Mouse (Mus musculus) erythroblast, embryonic 14.5 days (primary cell): ENCODE data around the gene Zfp628.

Source experiments
- GATA1 ChIP-seq: IDR thresholded peaks from 2 replicates; pipeline ENCODE4 v1.6.1; 2012; ENCODE audit warnings: low read length, inconsistent platforms, mixed read lengths
- TAL1 ChIP-seq: IDR thresholded peaks from 3 replicates; pipeline ENCODE4 v1.6.1; 2012; ENCODE audit warnings: low read length, inconsistent platforms, mixed read lengths

DNA sequence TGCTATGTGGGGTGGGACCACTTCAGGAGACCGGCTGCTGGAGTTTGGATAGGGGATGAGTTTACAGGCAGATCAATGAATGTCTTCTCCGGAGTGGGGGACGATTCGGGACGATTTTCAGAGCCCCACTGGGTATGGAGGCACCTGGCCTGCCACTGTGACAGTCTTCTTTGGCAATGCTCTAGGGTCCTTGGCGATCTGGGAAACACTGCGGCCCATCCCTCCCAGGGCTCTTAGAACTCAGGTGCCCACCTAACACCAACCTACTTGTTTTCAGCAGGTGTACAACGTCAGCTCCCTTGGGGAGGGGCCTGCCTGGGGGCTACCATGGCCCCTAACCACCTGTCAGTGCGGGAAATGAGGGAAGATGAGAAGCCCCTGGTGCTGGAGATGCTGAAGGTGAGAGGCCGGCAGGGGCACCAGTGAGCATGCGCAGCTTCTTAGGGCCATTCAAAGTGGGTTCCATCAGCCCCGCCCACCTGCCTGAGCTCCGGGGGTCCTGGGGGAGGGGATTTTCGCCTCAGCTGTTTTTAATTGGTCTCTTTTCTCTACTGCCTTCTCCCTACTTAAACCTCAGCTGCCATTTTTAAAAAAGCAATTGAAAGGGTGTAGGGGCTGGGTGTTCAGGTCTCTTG, 8.0 kb downstream of the Zfp628 start:
- TF ChIP-seq GATA1 (no peak), TAL1 (no peak)
